Mouse (Mus musculus) erythroblast, embryonic 14.5 days (primary cell): ENCODE measurements around the gene Gadd45gip1. TPM values are rescaled to one million over a fixed set of nuclear protein-coding genes. Genes with fewer than 3 reads are reported as not detected.
"Not testable (repeated sequence)": the region's sequence is repeated elsewhere in the genome, so short reads cannot be mapped to it uniquely, and the experiment has no call there.

Source experiments
- H3K27me3 ChIP-seq: 2 replicates; pipeline ENCODE4 v1.6.1; 2012; ENCODE audit warnings: inconsistent platforms; ENCODE audit not compliant: control insufficient read depth
- H3K36me3 ChIP-seq: 2 replicates; pipeline ENCODE4 v1.6.1; 2012; ENCODE audit warnings: mild to moderate bottlenecking, inconsistent platforms; ENCODE audit not compliant: control insufficient read depth
- H3K4me1 ChIP-seq: 2 replicates; pipeline ENCODE4 v1.6.1; 2012; ENCODE audit warnings: inconsistent platforms; ENCODE audit not compliant: control insufficient read depth
- H3K4me3 ChIP-seq: replicated peaks from 2 replicates; pipeline ENCODE3; 2012; ENCODE audit warnings: moderate library complexity, mild to moderate bottlenecking, inconsistent platforms
- H3K9me3 ChIP-seq: 2 replicates; pipeline ENCODE4 v1.6.1; 2012; ENCODE audit warnings: low read length, inconsistent platforms, mixed read lengths; ENCODE audit not compliant: control insufficient read depth
- GATA1 ChIP-seq: IDR thresholded peaks from 2 replicates; pipeline ENCODE4 v1.6.1; 2012; ENCODE audit warnings: low read length, inconsistent platforms, mixed read lengths
- TAL1 ChIP-seq: IDR thresholded peaks from 3 replicates; pipeline ENCODE4 v1.6.1; 2012; ENCODE audit warnings: low read length, inconsistent platforms, mixed read lengths
- polyA plus RNA-seq: library from polyadenylated mRNA; stranded (reverse); fragments of >175 nt; gene quantifications from 2 replicates; pipeline ENCODE4 v1.2.3, GENCODE M21; 2012

Gadd45gip1 gene
- polyA plus RNA-seq, 1 experiment: 11.6 TPM

DNA sequence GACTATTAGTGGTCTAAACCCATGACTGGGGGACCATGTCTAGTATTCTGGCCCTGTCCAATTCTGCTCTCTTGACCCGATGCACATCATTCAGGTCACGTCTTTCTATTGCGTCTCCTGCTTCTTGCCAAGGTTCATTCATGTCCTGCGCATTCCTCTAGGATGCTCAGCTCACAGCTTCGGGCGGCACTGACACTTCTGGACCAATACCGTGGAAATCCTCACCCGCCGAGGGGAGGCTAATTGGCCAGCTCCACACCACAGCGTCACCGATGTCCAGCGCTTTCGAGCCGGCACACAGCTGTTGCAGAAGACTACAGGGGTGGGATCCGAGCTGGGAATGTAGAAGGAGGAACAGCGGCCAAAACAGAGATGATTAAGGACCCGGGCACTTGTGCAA, 15.2 kb upstream of the Gadd45gip1 start:
- TF ChIP-seq TAL1 (no peak), GATA1 (no peak)
- H3K4me1 ChIP-seq: peaks cover 35% of the 10 kb centered on the region
- peaks cover 29% of the 10 kb centered on the region for H3K27me3 ChIP-seq
- no peaks in the 10 kb centered on the region for H3K36me3 ChIP-seq
- H3K4me3 ChIP-seq: no peak overlapping the region
- H3K9me3 ChIP-seq: no peaks in the 10 kb centered on the region

DNA sequence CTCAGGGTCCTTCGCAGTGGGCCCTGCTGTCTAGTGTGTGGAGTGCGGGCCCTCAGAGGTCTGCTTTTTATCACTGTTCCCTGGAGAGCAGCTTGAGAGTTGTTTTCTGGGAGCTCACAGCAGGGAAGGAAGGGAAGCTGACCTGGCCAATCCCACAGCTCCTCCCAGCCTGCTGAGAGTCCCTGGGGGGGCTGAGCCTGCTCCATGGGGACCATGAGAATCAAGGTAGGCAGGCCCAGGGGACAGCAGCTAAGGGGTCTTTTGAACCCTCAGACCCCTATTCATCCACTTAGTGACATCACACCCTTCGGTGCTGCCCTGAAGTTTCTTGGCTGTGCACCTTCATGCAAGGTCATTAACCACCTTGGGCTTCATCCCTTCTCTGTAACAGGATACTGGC, 8.6 kb upstream of the Gadd45gip1 start, which contains the start of gene Dand5:
Dand5 (minus strand) TSS at position 101 of the 400 bp plus-strand sequence.
- no peak within 1 kb of the TSS for H3K4me3 ChIP-seq
- TF ChIP-seq TAL1: no peak
- no peak for TF ChIP-seq GATA1
- H3K4me1 ChIP-seq: peaks cover 38% of the 10 kb centered on the region
- 0 out of 2 replicates have a peak, but pooled peaks cover 3% of the 10 kb centered on the region for H3K27me3 ChIP-seq
- no peaks in the 10 kb centered on the region for H3K9me3 ChIP-seq
- peaks cover 4% of the 10 kb centered on the region; the same call in 1 of the 2 replicates for H3K36me3 ChIP-seq

DNA sequence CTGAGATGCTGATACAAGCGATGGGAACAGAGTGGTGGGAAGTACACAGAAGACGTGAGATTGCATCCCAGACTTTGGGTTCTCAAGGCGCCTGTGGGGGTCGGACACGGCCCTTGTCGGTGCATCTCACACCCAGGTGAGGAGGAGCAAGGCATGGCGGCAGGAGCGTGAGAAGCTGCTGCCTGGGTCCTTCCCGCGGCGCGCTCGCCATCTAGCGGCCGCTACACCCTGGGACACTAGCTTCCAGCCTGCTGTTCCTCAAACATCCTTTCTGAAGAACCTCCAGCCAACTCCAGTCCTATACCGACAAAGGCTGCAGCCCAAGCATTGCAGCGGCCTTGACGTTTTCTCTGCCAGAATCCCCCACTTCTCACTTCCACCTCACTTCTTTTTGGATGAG, 7.7 kb upstream of the Gadd45gip1 start:
- TF ChIP-seq TAL1 (no peak), GATA1 (no peak)
- H3K4me1 ChIP-seq: peaks cover 41% of the 10 kb centered on the region
- 0 out of 2 replicates have a peak, but pooled peaks cover 3% of the 10 kb centered on the region for H3K27me3 ChIP-seq
- H3K9me3 ChIP-seq: no peaks in the 10 kb centered on the region
- peaks cover 5% of the 10 kb centered on the region for H3K36me3 ChIP-seq
- H3K4me3 ChIP-seq: no peak overlapping the region

DNA sequence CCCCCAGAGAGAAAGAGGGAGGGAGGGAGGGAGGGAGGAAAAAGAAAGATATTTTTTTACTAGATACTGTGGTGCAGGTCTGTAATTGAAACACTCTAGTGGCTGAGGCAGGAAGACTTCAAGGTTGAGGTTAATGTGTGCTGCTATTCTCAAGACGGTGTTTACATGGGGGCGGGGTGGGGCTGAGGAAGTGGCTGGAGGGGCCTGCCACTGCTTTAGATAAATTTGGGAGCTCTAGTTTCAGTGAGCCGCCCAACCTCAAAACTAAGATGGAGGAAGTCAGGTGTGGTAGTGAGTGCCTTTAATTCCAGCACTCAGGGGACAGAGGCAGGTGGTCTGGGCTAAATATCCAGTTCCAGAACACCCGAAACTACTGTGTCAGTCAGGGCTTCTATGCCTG, 5.7 kb upstream of the Gadd45gip1 start:
- no peak overlapping the region for H3K4me3 ChIP-seq
- peaks cover 54% of the 10 kb centered on the region for H3K4me1 ChIP-seq
- 0 out of 2 replicates have a peak, but pooled peaks cover 3% of the 10 kb centered on the region for H3K27me3 ChIP-seq
- TF ChIP-seq GATA1 (no peak), TAL1 (no peak)
- H3K9me3 ChIP-seq: no peaks in the 10 kb centered on the region
- peaks cover 19% of the 10 kb centered on the region for H3K36me3 ChIP-seq

DNA sequence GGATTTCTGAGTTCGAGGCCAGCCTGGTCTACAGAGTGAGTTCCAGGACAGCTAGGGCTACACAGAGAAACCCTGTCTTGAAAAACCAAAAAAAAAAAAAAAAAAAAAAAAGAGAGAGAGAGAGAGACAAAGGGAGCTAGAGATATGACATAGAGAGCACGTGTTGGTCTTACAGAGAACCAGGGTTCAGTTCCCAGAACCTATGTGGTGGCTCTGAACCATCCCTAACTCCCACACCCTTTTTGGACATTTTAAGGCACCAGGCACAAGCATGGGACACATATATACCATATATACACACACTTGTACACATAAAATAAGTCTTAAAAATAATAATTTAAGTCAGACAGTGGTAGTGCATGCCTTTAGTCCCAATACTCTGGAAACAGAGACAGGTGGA, 4.8 kb upstream of the Gadd45gip1 start:
- not testable (repeated sequence) for H3K4me3 ChIP-seq, H3K27me3 ChIP-seq, H3K9me3 ChIP-seq
- H3K36me3 ChIP-seq: peaks cover 19% of the 10 kb centered on the region
- H3K4me1 ChIP-seq: peaks cover 59% of the 10 kb centered on the region

DNA sequence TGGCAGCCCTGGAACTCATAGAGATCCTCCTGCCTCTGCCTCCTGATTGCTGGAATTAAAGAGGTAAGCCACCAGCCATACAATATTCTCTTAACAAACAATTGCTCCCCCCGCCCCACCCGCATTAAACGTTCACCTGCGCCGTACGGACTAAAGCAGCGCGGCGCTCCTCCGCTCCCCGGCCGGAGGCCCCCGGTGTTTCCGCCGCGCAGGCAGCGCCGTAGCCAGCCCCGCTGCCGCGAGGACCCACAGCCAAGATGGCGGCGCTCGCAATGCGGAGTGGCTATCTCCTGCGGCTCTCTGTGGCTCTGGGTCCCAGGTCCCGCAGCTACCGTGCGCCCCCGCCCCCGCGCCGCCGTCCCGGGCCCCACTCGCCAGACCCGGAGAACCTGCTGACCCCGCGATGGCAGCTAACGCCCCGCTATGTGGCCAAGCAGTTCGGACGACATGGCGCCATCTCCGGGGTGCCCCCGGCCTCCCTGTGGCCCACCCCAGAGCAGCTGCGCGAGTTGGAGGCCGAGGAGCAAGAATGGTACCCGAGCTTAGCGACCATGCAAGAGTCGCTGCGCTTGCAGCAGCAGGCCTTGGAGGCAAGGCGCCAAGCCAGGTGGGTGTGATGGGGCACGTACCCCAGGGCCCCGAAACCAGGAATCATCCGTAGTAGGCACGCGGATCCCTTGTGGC, 854 bp downstream of the Gadd45gip1 start:
- H3K27me3 ChIP-seq: no peaks in the 10 kb centered on the region
- H3K4me1 ChIP-seq: peaks cover 76% of the 10 kb centered on the region
- no peak for TF ChIP-seq TAL1
- no peak for TF ChIP-seq GATA1
- H3K4me3 ChIP-seq: peak overlapping the region; percentile 98
- H3K9me3 ChIP-seq: no peaks in the 10 kb centered on the region
- peaks cover 66% of the 10 kb centered on the region for H3K36me3 ChIP-seq

DNA sequence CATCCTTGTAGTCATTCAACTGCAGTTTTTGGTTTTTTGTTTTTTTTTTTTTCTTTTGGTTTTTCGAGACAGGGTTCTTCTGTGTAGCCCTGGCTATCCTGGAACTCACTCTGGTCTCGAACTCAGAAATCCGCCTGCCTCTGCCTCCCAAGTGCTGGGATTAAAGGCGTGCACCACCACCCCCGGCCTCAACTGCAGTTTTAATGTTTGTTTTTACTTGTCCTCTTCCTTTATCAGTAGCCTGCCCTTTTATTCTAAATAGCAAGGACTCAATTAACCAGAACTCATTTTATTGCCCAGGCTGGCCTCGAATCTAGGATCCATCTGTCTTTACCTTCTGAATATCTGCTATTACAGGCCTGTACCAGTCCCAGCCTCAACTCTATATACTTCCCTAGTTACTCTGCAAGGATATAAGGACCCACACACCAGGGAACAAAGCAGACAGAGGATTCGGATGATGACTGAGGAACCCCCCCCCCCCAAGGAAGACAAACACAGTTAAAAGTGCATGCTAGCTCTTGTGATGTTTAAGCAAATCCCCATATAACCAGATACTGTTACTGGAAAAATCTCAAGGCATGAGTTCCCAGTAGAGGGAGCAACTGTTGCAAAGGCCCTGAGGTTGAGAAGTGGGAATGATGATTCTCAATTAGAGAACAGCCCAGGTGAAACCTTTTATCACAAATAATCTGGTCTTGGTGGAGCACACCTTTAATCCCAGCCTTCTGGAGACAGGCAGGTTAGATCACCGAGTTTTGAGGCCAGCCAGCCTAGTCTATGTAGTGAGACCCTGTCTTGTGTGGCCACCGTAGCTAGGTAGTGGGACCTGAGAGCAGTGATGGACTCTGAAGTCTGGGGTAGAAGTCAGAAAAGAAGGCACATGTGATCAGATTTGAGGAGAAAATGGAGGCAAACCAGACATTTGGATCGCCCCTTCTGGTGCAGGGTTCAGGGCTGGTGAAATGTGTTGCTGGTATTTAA, 1.7 kb downstream of the Gadd45gip1 start:
- Histone ChIP-seq H3K9me3 (no peaks in the 10 kb centered on the region), H3K4me3 (peak overlapping the region; percentile 98), H3K27me3 (no peaks in the 10 kb centered on the region), H3K4me1 (peaks cover 80% of the 10 kb centered on the region), H3K36me3 (peaks cover 72% of the 10 kb centered on the region)
- TF ChIP-seq TAL1: no peak
- TF ChIP-seq GATA1: no peak

DNA sequence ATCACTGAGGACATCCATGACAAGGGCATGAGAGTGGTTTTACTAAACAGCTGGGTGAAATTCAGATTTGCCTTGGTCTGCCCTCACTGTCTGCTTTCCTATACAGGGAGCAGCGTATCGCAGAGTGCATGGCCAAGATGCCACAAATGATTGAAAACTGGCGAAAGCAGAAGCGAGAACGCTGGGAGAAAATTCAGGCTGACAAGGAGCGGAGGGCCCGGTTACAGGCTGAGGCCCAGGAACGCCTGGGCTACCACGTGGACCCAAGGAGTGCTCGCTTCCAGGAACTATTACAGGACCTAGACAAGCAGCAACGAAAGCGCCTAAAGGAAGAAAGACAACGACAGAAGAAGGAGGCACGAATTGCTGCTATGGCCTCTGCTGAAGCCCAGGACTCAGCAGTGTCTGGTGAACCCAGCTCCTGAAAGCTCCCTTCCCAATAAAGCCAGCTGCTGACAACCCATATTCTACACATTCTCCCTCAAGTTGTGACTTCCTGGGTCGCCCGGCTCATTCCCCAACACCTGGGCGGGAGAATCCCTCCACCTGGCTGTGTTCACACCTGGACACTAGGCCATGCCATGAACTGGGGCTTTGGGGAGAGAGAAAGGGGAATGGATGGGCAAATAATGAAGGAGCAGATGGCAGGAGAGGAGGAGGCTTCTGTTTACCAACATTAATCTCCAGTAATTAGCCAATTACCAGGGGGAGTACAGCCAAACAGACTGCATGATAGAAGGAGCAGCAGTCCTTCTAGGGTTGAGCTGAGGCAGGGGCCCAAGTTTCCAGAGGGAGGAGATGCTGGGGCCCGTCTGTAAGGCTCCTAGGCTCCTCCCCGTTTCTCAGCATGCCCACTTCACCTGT, 2.9 kb downstream of the Gadd45gip1 start:
- peaks cover 78% of the 10 kb centered on the region for H3K36me3 ChIP-seq
- no peak for TF ChIP-seq GATA1
- TF ChIP-seq TAL1: no peak
- peak overlapping the region; percentile 98 for H3K4me3 ChIP-seq
- H3K4me1 ChIP-seq: peaks cover 86% of the 10 kb centered on the region
- H3K9me3 ChIP-seq: no peaks in the 10 kb centered on the region
- no peaks in the 10 kb centered on the region for H3K27me3 ChIP-seq
